Mouse (Mus musculus) midbrain, embryonic 13.5 days (tissue): ENCODE data around the gene Chl1. TPM values are rescaled to one million over a fixed set of nuclear protein-coding genes. Genes with fewer than 3 reads are reported as not detected.

ENCODE experiments used
- ATAC-seq: fragments of 200-750 bp; cut with Nextera tagmentation; 2 replicates; pipeline ENCODE4 v1.8.0; 2017; ENCODE audit warnings: mild to moderate bottlenecking, moderate TSS enrichment, moderate library complexity
- H3K27ac ChIP-seq: fragments of 300-500 bp; sonication (generic); 2 replicates; pipeline ENCODE4 v1.5.1; 2015; ENCODE audit warnings: inconsistent platforms, mild to moderate bottlenecking, moderate library complexity
- H3K27me3 ChIP-seq: fragments of 300-500 bp; sonication (generic); 2 replicates; pipeline ENCODE4 v1.6.1; 2015; ENCODE audit warnings: mild to moderate bottlenecking, inconsistent platforms
- H3K36me3 ChIP-seq: fragments of 300-500 bp; sonication (generic); 2 replicates; pipeline ENCODE4 v1.6.1; 2015; ENCODE audit warnings: mild to moderate bottlenecking, inconsistent platforms
- H3K4me1 ChIP-seq: fragments of 300-500 bp; sonication (generic); replicated peaks from 2 replicates; pipeline ENCODE4 v1.6.1; 2015; ENCODE audit warnings: inconsistent platforms
- H3K4me2 ChIP-seq: fragments of 300-500 bp; sonication (generic); replicated peaks from 2 replicates; pipeline ENCODE4 v1.6.1; 2015; ENCODE audit warnings: moderate library complexity, mild to moderate bottlenecking, inconsistent platforms
- H3K4me3 ChIP-seq: fragments of 300-500 bp; sonication (generic); replicated peaks from 2 replicates; pipeline ENCODE4 v1.5.1; 2015; ENCODE audit warnings: mild to moderate bottlenecking, inconsistent platforms
- H3K9ac ChIP-seq: fragments of 300-500 bp; sonication (generic); replicated peaks from 2 replicates; pipeline ENCODE4 v1.6.1; 2015; ENCODE audit warnings: mild to moderate bottlenecking, inconsistent platforms
- H3K9me3 ChIP-seq: fragments of 300-500 bp; sonication (generic); 2 replicates; pipeline ENCODE4 v1.6.1; 2016; ENCODE audit warnings: mild to moderate bottlenecking, inconsistent platforms
- WGBS: fragments of 180-500 bp; shearing (Covaris S2); methylation state at CpG from one replicate; pipeline ENCODE4 v1.1.7; 2015; 5-methylcytosine and 5-hydroxymethylcytosine counted together
- polyA plus RNA-seq: library from polyadenylated mRNA; unstranded; fragments of >200 nt; fragmentation: Nextera tagmentation; extraction: Ambion mirVana; gene quantifications from 2 replicates; pipeline ENCODE4 v1.2.1, GENCODE M21; 2015

Gene Chl1
- polyA plus RNA-seq, 1 experiment from 2014 or later, result 74.8 TPM

- H3K4me3 ChIP-seq, result no peak overlapping the region
- H3K4me2 ChIP-seq, result no peak overlapping the region
- H3K9ac ChIP-seq, result no peak overlapping the region
- peaks cover 5% of the 10 kb centered on the region; the same call in 1 of the 2 replicates for H3K4me1 ChIP-seq
- H3K27ac ChIP-seq, result no peak overlapping the region
- no peaks in the 10 kb centered on the region for H3K36me3 ChIP-seq
- no peaks in the 10 kb centered on the region for H3K9me3 ChIP-seq
- H3K27me3 ChIP-seq, result no peaks in the 10 kb centered on the region
- no peak for ATAC-seq
- 93% methylated on average over 3 of the region's 3 CpGs for WGBS
These were observed 103.3 kb downstream of the Chl1 start for GRCm38 (mm10) chr6:103613714-103614113.

GRCm38 (mm10) chr6:103615924-103616602 is 105.7 kb downstream of the Chl1 start:
- 51% methylated on average over 3 of the region's 3 CpGs for WGBS
- ATAC-seq, result no peak
- H3K27me3 ChIP-seq, result no peaks in the 10 kb centered on the region
- H3K36me3 ChIP-seq, result no peaks in the 10 kb centered on the region
- no peak overlapping the region for H3K4me3 ChIP-seq
- peaks cover 5% of the 10 kb centered on the region; the same call in 1 of the 2 replicates for H3K4me1 ChIP-seq
- no peak overlapping the region for H3K9ac ChIP-seq
- H3K9me3 ChIP-seq, result no peaks in the 10 kb centered on the region
- no peak overlapping the region for H3K27ac ChIP-seq
- H3K4me2 ChIP-seq, result no peak overlapping the region

DNA sequence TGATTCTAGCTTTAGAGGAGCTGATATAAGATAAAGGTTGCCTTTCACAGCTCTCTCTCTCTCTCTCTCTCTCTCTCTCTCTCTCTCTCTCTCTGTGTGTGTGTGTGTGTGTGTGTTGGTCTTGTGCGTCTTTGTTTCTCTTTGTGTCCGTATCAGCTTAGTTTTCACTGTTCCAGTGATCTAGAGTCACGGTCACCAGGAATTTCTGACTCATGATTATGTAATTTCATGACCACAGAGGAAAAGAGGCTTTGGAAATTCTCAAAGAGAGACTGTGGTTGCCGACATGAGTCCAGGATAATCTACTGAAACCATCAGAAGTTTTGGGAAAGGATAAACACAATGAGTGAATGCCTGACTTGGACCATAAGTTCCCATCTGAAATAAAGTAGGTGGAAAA is 110.5 kb downstream of the Chl1 start:
- no peak for ATAC-seq
- Histone ChIP-seq H3K27me3 (no peaks in the 10 kb centered on the region), H3K4me2 (no peak overlapping the region), H3K4me3 (no peak overlapping the region), H3K9me3 (no peaks in the 10 kb centered on the region), H3K27ac (no peak overlapping the region), H3K36me3 (no peaks in the 10 kb centered on the region), H3K9ac (no peak overlapping the region), H3K4me1 (peaks cover 18% of the 10 kb centered on the region)
- 38% methylated on average over 4 of the region's 4 CpGs for WGBS

DNA sequence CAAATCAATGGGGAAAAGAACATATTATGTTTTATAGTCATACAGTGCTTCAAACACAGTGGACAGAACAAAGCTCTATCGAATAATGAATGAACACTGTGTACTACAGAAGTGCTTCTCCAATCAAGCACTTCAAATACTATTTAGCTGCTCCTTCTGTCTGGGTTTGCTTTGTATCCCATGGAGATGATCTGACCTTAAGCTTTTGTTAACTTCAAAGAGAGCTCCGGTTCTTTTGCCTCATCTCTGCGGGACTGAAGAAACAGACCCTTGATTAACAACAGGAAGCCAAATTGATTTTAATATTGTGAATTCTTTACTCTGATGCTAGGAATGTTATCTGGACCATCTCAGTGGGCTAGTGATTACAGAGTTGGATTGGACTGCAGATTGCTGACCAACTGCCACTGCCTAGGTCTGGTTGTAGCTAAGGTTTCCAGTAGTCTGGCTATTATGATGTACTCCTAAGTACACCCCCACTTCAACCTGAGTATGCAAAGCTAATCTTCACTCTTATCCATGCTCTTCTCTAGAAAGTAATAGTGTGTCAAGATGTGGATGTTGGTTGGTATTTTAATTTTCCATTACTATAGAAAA is 111.8 kb downstream of the Chl1 start:
- Histone ChIP-seq H3K4me2 (no peak overlapping the region), H3K27me3 (no peaks in the 10 kb centered on the region), H3K4me1 (peaks cover 13% of the 10 kb centered on the region), H3K36me3 (no peaks in the 10 kb centered on the region), H3K9me3 (no peaks in the 10 kb centered on the region), H3K9ac (no peak overlapping the region), H3K4me3 (no peak overlapping the region), H3K27ac (no peak overlapping the region)
- WGBS, result 4% methylated on average over 3 of the region's 3 CpGs
- ATAC-seq, result peak; percentile 92

GRCm38 (mm10) chr6:103632856-103633255 is 122.5 kb downstream of the Chl1 start:
- Histone ChIP-seq H3K4me2 (no peak overlapping the region), H3K27me3 (no peaks in the 10 kb centered on the region), H3K9ac (no peak overlapping the region), H3K4me3 (no peak overlapping the region), H3K36me3 (no peaks in the 10 kb centered on the region), H3K9me3 (no peaks in the 10 kb centered on the region), H3K27ac (peak overlapping the region; percentile 60), H3K4me1 (0 out of 2 replicates have a peak, but pooled peaks cover 3% of the 10 kb centered on the region)
- 24% methylated on average over 3 of the region's 3 CpGs for WGBS
- ATAC-seq, result no peak

- 15% methylated on average over 1 of the region's 1 CpGs for WGBS
- ATAC-seq, result no peak
- H3K4me2 ChIP-seq, result no peak overlapping the region
These were observed 146.4 kb downstream of the Chl1 start for GRCm38 (mm10) chr6:103656778-103657177.

GRCm38 (mm10) chr6:103659173-103659572 is 148.8 kb downstream of the Chl1 start:
- WGBS, result 88% methylated on average over 2 of the region's 2 CpGs
- ATAC-seq, result no peak

More at GRCm38 (mm10) chr6:103656778-103657177, 146.4 kb downstream of the Chl1 start:
- Histone ChIP-seq H3K9me3 (no peaks in the 10 kb centered on the region), H3K36me3 (no peaks in the 10 kb centered on the region), H3K27me3 (no peaks in the 10 kb centered on the region), H3K4me3 (no peak overlapping the region), H3K27ac (0 out of 2 replicates have a peak overlapping the region, but pooled peaks have one; percentile 30), H3K9ac (no peak overlapping the region), H3K4me1 (peaks cover 4% of the 10 kb centered on the region)

DNA sequence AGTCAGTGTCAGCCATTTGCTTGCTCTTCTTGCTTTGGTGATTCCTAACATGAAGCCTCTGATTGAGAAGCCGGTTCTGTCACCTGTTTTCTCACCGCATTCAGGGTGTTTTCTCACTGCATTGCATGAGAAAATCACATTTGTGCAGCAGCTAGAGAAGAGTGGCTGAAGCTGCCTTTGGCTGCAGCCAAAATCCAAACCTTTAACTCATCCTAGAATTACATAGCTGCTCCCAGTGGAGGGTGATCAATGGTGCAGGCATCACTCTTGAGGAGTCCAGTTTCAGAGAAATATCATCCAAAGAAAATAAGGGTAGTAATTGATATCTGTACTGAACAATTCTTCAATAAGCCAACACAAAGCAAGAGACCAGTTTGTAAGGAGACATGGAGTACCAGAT is 154.8 kb downstream of the Chl1 start:
- H3K9ac ChIP-seq, result no peak overlapping the region
- 86% methylated on average over 2 of the region's 2 CpGs for WGBS
- ATAC-seq, result no peak
- H3K4me3 ChIP-seq, result no peak overlapping the region
- H3K4me1 ChIP-seq, result peaks cover 6% of the 10 kb centered on the region; the same call in 1 of the 2 replicates
- H3K36me3 ChIP-seq, result no peaks in the 10 kb centered on the region
- H3K4me2 ChIP-seq, result no peak overlapping the region
- H3K9me3 ChIP-seq, result no peaks in the 10 kb centered on the region
- H3K27ac ChIP-seq, result peak overlapping the region; percentile 48
- no peaks in the 10 kb centered on the region for H3K27me3 ChIP-seq

More at GRCm38 (mm10) chr6:103659173-103659572, 148.8 kb downstream of the Chl1 start:
- no peak overlapping the region for H3K27ac ChIP-seq
- H3K27me3 ChIP-seq, result no peaks in the 10 kb centered on the region
- H3K4me1 ChIP-seq, result peaks cover 4% of the 10 kb centered on the region
- no peak overlapping the region for H3K9ac ChIP-seq
- H3K4me3 ChIP-seq, result no peak overlapping the region
- H3K36me3 ChIP-seq, result no peaks in the 10 kb centered on the region
- H3K9me3 ChIP-seq, result no peaks in the 10 kb centered on the region
- H3K4me2 ChIP-seq, result no peak overlapping the region

- WGBS, result 62% methylated on average over 9 of the region's 9 CpGs
These were observed 155.4 kb downstream of the Chl1 start for GRCm38 (mm10) chr6:103665677-103666316.

DNA sequence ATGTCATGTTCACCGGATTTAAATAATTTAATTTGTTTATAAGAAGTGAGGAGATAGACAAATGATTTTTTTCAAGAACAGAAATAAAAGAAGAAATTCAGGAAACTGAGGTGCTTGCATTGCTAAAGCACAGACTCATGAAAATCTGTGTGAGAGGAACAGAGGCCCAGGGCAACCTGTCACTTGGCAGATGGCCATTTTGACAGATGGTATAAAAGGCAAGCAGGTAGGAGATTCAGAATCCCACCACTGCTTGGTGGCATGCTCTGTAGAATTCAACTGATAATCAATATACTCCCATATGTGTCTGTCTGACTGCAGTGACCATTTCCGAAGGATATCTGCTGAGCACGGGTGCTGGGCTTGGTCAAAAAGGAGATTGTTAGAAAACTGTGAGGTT is 162.7 kb downstream of the Chl1 start:
- no peaks in the 10 kb centered on the region for H3K9me3 ChIP-seq
- H3K4me2 ChIP-seq, result no peak overlapping the region
- ATAC-seq, result no peak
- H3K4me3 ChIP-seq, result no peak overlapping the region
- H3K27me3 ChIP-seq, result no peaks in the 10 kb centered on the region
- no peak overlapping the region for H3K27ac ChIP-seq
- H3K9ac ChIP-seq, result no peak overlapping the region
- H3K36me3 ChIP-seq, result no peaks in the 10 kb centered on the region; the same call in 1 of the 2 replicates
- H3K4me1 ChIP-seq, result peaks cover 9% of the 10 kb centered on the region; the same call in 1 of the 2 replicates
- 93% methylated on average over 3 of the region's 3 CpGs for WGBS

More at GRCm38 (mm10) chr6:103665677-103666316, 155.4 kb downstream of the Chl1 start:
- no peaks in the 10 kb centered on the region for H3K9me3 ChIP-seq
- H3K4me2 ChIP-seq, result no peak overlapping the region
- no peaks in the 10 kb centered on the region for H3K36me3 ChIP-seq
- H3K4me3 ChIP-seq, result no peak overlapping the region
- H3K9ac ChIP-seq, result no peak overlapping the region
- no peaks in the 10 kb centered on the region for H3K27me3 ChIP-seq
- peaks cover 6% of the 10 kb centered on the region; the same call in 1 of the 2 replicates for H3K4me1 ChIP-seq
- no peak for ATAC-seq
- H3K27ac ChIP-seq, result peak overlapping the region; percentile 48

GRCm38 (mm10) chr6:103674332-103674731 is 163.9 kb downstream of the Chl1 start:
- Histone ChIP-seq H3K4me2 (no peak overlapping the region), H3K4me3 (no peak overlapping the region), H3K36me3 (no peaks in the 10 kb centered on the region; the same call in 1 of the 2 replicates), H3K9me3 (no peaks in the 10 kb centered on the region), H3K4me1 (peaks cover 9% of the 10 kb centered on the region; the same call in 1 of the 2 replicates), H3K27me3 (no peaks in the 10 kb centered on the region), H3K27ac (no peak overlapping the region), H3K9ac (no peak overlapping the region)
- ATAC-seq, result no peak
- 64% methylated on average over 6 of the region's 6 CpGs for WGBS

DNA sequence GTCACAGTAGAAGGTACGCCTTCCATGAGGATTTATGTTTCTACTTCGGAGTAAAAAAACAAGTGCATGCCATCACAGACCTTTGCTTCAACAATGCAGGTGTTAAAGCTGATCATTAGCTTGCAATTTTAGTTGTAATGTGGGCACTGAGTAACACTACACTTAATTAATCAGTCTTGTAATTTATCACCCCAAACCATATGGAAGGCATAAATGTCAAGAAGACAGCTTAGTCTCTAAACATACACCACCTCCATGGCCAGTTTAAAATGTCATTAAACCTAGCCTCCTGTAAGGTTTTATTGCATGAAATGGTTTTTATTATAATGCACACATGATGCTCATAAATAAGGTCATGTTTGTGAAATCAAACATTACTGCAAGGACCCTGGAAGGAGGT is 164.8 kb downstream of the Chl1 start:
- WGBS, result 97% methylated on average over 2 of the region's 2 CpGs
- ATAC-seq, result no peak
- H3K9me3 ChIP-seq, result no peaks in the 10 kb centered on the region
- no peak overlapping the region for H3K4me3 ChIP-seq
- no peaks in the 10 kb centered on the region for H3K27me3 ChIP-seq
- H3K9ac ChIP-seq, result no peak overlapping the region
- H3K27ac ChIP-seq, result no peak overlapping the region
- H3K36me3 ChIP-seq, result no peaks in the 10 kb centered on the region; the same call in 1 of the 2 replicates
- peaks cover 9% of the 10 kb centered on the region; the same call in 1 of the 2 replicates for H3K4me1 ChIP-seq
- H3K4me2 ChIP-seq, result no peak overlapping the region
